Mouse (Mus musculus): ENCODE data around the gene Apol10b.

DNA sequence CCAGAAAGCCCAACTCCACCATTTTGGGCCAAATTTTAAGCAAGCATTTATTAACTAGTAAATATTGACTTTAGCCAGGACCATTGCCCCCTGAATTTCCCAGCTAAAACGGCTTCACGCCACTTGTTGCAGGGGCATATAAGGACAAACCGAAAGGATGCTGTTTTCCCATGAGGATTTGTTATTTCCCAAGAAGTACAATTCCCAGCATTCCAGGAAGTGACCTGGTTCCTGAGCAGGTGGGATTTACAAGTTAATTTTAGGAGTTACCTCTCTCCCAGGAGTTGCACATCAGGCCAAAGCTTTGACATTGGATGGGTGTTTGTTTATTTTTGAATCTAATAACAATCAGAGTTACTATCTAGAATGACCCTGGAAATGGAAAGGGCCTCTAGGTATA lies 10.1 kb upstream of the Apol10b start:
- TF ChIP-seq CHD2 (IDR thresholded peaks at IDR 0.05; ENCODE audit: low read length) (no peak), JUND (IDR thresholded peaks at IDR 0.05; ENCODE audit: low read depth, low read length) (no peak), ZKSCAN1 (IDR thresholded peaks at IDR 0.05; ENCODE audit: low read depth, low read length) (no peak), ZMIZ1 (IDR thresholded peaks at IDR 0.05; ENCODE audit: low read depth, low read length) (no peak)

All from MEL (cell line).